Mouse (Mus musculus) v-Abl transformed pro-B cells (cell line): ENCODE results near the gene Zdhhc6.

Experiments used
- in situ Hi-C, 2 experiments: fragments of 400-800 bp; cut with MboI; formaldehyde crosslinking; loops; one replicate each; pipeline ENCODE4 v1.15.1; 2025; ENCODE audit not compliant: unreplicated experiment in 2 of 2

Zdhhc6 gene

DNA sequence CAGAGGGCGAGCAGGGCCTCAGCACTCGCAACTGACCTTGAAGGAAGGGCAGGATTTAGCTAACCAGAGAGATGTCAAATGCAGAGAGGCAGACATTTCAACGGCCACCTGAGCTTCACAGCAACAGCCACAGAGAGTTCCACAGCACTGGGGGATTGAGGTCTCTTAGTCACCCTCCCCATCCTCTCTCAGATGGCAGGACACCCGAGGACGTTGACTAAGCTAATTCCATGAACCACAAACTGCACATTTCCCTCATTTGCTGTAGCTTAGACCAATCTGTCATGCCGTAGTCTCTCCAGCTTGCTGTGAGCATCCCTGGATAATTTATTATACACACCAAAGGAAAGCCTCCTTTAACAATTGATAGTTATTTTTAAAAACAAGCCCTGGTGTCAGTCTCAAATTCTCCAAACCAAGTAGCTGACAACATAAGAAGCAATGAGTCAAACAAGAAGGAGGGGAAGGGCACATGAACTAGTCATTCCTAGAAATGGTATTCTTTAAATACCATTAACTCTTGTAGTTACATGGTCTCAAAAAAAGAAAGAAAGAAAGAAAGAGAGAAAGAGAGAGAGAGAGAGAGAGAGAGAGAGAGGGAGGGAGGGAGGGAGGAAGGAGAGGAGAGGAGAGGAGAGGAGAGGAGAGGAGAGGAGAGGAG is 75.9 kb downstream of the Zdhhc6 start:
- in situ Hi-C loops = loop anchor here in 1 of 2 experiments (25.0 kb wide), 1 partner anchor 622 kb away; no protein-coding TSS in a partner anchor

DNA sequence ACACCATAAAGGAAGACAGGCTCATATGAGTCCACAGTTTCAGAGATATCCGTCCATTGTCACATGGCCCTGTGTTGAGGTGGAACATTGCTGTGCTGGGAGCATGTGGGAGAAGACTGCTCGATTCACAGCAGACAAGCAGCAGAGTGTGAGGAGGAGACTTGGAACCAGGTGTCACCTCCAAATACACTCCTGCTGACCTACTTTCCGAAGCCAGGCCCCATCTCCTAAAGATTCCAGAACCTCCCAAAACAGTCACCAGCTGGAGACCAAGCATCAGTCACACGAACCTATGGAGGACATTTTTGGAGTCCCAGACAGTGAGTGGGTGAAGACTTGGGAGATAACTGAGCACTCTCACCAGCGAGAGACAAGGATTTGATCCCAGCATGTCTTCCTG is 79.3 kb downstream of the Zdhhc6 start:
- in situ Hi-C loops = loop anchor here in 1 of 2 experiments (25.0 kb wide), 1 partner anchor 626 kb away; no protein-coding TSS in a partner anchor

GRCm38 (mm10) chr19:55236026-55236425 is 79.8 kb downstream of the Zdhhc6 start:
- in situ Hi-C loops = loop anchor here in 1 of 2 experiments (25.0 kb wide), 1 partner anchor 626 kb away; no protein-coding TSS in a partner anchor

DNA sequence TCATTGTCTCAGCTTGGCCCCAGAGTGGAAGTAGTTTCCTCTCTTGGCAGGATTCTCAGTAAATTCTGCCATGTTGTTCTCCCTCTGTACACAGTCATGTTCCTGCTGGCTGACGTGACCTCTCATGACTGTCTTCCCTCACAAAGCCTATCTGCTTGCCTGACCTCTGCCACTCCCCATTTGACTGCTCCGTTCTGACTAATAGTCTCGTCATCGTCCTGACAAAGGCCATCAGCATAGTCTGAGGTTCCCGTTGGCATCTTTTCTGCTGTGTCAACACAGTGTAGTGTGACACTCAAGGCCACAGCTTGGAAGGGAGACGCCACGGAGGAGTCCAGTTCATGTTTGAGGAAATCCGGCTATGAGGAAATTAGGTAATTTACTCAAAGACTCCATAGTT is 83.7 kb downstream of the Zdhhc6 start:
- in situ Hi-C loops = loop anchor here in 1 of 2 experiments (25.0 kb wide), 1 partner anchor 630 kb away; no protein-coding TSS in a partner anchor

- in situ Hi-C loops = loop anchor here in 1 of 2 experiments (25.0 kb wide), 1 partner anchor 631 kb away; no protein-coding TSS in a partner anchor
Observed at GRCm38 (mm10) chr19:55231081-55231480, 84.8 kb downstream of the Zdhhc6 start.

DNA sequence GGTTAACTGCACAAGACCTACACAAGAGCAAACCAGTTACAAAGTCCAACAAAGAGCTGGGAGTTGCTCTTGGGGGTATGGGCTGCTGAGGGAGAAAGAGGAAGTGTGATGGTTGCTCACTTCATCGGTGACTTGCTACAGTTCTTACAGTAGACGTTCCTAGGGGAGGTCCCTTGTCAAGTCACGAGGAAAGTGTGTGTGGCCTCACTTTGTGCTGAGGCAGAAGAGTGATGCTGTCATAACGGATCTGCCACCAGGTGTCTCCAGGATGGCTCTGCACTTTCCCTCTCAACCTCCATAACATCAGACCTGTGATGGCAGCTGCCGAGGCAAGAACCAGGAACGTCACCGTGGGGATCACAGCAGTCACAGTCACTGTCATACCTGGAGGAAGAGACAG is 88.7 kb downstream of the Zdhhc6 start:
- in situ Hi-C loops = loop anchor here in 1 of 2 experiments (10.0 to 25.0 kb wide), 2 partner anchors 635 to 1028 kb away; no protein-coding TSS in a partner anchor

- in situ Hi-C loops = loop anchor here in 1 of 2 experiments (10.0 to 25.0 kb wide), 2 partner anchors 636 to 1028 kb away; no protein-coding TSS in a partner anchor
Observed at GRCm38 (mm10) chr19:55226621-55227020, 89.2 kb downstream of the Zdhhc6 start.

DNA sequence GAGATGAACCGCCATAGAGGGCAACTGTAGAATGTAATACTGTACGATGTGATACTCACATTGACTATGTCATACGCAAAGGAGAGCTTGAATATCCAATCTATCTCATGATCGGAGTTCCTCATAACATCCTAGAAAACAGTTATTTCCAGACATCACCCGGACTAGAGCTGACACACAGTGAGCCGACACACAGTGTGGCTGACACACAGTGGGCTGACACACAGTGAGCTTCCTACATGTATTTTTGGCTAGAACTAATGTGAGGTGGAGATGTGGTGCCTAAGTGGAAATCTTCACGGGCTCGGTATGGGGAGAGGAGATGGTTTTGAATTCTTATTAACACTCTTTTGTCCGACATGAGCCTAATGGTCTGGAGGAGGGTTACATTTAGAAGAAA is 93.6 kb downstream of the Zdhhc6 start:
- in situ Hi-C loops = loop anchor here in 1 of 2 experiments (5.0 to 25.0 kb wide), 5 partner anchors 85 to 1033 kb away; no protein-coding TSS in a partner anchor
